Mouse (Mus musculus): ENCODE measurements around the gene Trmu.

DNA sequence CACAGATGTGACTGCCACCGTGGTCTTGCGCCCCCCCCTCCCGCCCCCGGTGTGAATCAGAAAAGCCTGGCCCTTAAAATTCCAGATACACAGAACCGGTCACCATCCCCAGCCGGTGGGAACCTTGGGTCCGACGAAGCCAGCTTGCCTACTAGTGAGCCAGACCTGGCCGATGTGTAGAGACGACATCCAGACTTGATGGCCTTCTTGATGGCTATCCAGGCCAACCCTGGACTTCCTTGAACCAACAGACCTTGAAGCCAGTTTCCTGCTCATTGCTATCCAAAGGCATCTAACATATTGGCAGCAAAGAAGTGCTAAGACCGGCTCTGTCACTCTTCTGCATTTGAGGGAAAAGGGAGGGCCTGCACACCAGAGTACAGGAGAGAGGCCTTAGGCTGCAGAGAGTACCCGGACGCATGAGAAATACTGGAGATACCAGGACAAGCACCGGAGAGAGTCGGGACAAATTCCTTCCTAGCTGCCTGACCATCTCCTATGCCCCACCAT lies 20.1 kb upstream of the Trmu start:
- TF ChIP-seq CTCF (IDR thresholded peaks at IDR 0.05; ENCODE audit: borderline replicate concordance, insufficient read depth, low read depth, low read length), result no peak
- TF ChIP-seq POLR2A (IDR thresholded peaks at IDR 0.05; ENCODE audit: borderline replicate concordance, insufficient read depth, low read length), result no peak

Data from cerebellum, adult 2 months (tissue).